Mouse (Mus musculus): ENCODE results near the gene Tnk2. TPM values are rescaled to one million over a fixed set of nuclear protein-coding genes. Genes with fewer than 3 reads are reported as not detected.

Tnk2 gene
- total RNA-seq, 2 experiments from 2014 or later, result 84.7 to 99.6 TPM

DNA sequence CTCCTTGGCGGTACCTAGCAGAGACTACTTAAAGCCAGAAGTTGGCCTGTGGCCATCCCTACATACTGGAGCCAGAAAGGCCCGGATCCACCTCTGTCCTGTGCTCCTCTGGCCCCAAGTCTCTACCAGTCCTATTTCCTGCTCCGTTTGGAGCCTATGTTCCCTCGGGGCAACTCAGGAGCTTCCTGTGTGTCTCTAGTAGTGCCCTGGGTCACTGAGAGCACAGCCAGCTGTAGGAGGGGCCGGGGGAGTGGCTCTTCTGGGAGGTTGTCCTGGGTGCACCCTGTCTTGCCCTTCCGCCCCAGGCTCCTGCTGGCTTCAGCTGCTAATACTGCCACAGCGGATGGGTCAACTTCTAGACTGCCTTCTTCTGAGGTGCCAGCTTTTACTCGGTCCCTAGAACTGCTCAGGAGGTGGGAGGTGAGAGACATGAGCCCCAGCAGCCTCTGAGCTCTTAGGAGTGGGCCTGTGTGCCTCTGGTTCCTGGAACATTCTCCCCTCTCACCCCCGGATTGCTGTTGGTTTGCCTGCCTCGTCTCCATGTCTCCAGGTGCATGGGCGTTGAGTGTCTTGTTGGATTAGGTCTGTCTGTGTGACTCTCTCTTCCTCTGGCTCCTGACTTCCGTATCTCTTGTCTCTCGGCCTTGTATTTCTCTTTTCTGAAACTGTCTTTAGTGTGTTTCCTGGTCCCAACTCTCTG lies 29.3 kb downstream of the Tnk2 start:
- DNase-seq, result no peak
- intact Hi-C loops (cut with DNase I), result no loop called here

- DNase-seq, result no peak
- intact Hi-C loops (cut with DNase I), result no loop called here
Observed at GRCm38 (mm10) chr16:32674121-32674740, 30.6 kb downstream of the Tnk2 start.

- intact Hi-C loops (cut with DNase I), result no loop called here
- DNase-seq, result no peak
Observed at GRCm38 (mm10) chr16:32677040-32677700, 33.5 kb downstream of the Tnk2 start.

GRCm38 (mm10) chr16:32677903-32678302 lies 34.2 kb downstream of the Tnk2 start:
- intact Hi-C loops (cut with DNase I), result no loop called here

GRCm38 (mm10) chr16:32678812-32679211 lies 35.1 kb downstream of the Tnk2 start:
- DNase-seq, result no peak
- intact Hi-C loops (cut with DNase I), result no loop called here

More at GRCm38 (mm10) chr16:32677903-32678302, 34.2 kb downstream of the Tnk2 start:
- no peak for DNase-seq

DNA sequence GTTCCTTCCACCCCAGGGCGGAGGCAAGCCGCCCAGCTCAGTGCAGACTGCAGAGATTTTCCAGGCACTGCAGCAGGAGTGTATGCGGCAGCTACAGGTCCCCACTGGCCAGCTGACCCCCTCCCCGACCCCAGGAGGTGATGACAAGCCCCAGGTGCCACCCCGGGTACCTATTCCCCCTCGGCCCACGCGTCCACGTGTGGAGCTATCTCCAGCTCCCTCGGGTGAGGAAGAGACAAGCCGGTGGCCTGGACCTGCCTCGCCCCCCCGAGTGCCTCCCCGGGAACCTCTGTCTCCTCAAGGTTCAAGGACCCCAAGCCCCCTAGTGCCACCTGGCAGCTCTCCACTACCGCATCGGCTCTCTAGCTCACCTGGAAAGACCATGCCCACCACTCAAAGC lies 36.3 kb downstream of the Tnk2 start:
- intact Hi-C loops (cut with DNase I), result no loop called here
- no peak for DNase-seq

DNA sequence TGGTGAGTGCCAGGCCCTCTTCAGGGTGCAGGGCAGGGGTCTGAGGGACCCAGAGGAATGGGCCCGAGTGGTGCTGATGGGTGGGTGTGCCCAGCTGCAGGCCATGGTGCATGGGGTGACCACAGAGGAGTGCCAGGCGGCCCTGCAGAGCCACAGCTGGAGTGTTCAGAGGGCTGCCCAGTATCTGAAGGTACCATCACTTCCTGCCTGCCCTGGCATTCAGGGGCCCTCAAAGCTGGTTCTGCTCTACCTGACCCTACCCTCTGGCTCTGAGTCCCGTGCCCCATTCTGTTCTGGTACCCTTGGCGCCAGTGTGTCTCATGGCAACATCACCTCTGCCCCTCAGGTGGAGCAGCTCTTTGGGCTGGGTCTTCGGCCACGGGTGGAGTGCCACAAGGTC lies 37.1 kb downstream of the Tnk2 start:
- no peak for DNase-seq
- intact Hi-C loops (cut with DNase I), result no loop called here

DNA sequence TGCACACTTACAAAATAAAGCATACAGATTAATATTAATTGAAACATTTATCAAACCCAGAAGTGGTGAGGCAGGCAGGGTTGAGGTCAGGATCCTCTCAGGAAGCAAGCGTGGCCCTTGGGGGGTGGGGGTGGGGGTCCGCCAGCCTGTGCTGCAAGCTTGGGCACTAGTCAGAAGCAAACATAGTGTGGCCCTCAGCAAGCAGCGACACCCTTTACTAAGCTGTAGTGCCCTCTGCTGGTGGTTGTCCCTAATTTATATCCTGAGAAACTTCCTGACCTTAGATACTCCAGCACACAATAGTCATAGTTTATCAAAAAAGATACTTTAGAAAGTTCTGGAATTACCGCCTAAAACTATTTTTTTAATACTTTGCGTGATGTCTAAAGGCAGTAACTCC lies 38.5 kb downstream of the Tnk2 start:
- DNase-seq, result peak; percentile 77
- intact Hi-C loops (cut with DNase I), result loop anchor here (2.0 kb wide), 1 partner anchor 21 kb away; no protein-coding TSS in a partner anchor

DNA sequence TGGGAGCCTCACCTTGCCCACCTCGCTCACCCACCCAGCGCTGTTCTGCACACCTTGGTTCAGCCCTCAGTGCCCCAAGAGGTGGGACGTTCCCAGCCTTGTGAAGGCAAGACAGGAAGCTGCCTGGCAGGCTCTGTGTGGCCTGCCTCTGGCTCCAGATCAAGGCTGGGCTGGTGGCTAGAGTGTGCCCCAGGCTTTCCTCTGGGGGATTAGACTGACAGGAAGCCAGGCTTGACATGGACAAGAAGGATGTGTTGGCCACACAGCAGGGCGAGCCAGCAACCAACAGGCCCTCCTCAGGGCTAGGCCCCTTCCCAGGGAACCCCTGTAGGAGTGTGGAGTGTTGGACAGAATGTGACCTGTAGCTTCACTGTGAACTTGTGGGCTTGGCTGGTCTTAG lies 39.2 kb downstream of the Tnk2 start:
- intact Hi-C loops (cut with DNase I), result loop anchor here (2.0 kb wide), 1 partner anchor 22 kb away; no protein-coding TSS in a partner anchor

GRCm38 (mm10) chr16:32683343-32683742 lies 39.7 kb downstream of the Tnk2 start:
- intact Hi-C loops (cut with DNase I), result loop anchor here (2.0 kb wide), 1 partner anchor 23 kb away; no protein-coding TSS in a partner anchor
- DNase-seq, result no peak

More for the DNA sequence above, 39.2 kb downstream of the Tnk2 start:
- no peak for DNase-seq

GRCm38 (mm10) chr16:32685405-32685804 lies 41.7 kb downstream of the Tnk2 start:
- DNase-seq, result no peak
- intact Hi-C loops (cut with DNase I), result loop anchor here (5.0 kb wide), 1 partner anchor 48 kb away; no protein-coding TSS in a partner anchor

- DNase-seq, result no peak
Observed at GRCm38 (mm10) chr16:32685998-32686397, 42.3 kb downstream of the Tnk2 start.

GRCm38 (mm10) chr16:32687221-32687620 lies 43.5 kb downstream of the Tnk2 start:
- no peak for DNase-seq
- intact Hi-C loops (cut with DNase I), result loop anchor here (5.0 kb wide), 1 partner anchor 50 kb away; no protein-coding TSS in a partner anchor

More at GRCm38 (mm10) chr16:32685998-32686397, 42.3 kb downstream of the Tnk2 start:
- intact Hi-C loops (cut with DNase I), result loop anchor here (5.0 kb wide), 1 partner anchor 49 kb away; no protein-coding TSS in a partner anchor

DNA sequence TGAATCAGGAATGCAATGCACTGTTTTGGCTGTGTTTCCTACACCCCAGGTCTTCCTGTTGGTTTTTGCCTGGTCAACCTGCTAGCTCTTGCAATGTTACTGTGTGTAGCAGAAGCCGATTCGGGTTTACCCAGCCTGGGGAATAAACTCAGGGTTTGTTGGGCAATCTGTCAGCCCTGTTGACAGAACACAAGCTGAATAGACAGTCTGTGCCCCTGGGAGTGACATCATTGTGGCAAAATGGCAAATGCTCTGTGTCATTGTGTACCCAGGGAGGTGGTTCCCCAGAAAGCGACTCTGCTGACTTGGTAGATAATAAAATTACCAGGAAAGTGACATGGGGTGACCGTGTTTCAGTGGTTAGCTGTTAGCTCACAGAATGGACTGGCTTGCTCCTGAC lies 45.1 kb downstream of the Tnk2 start:
- intact Hi-C loops (cut with DNase I), result loop anchor here (5.0 kb wide), 1 partner anchor 51 kb away; no protein-coding TSS in a partner anchor
- DNase-seq, result no peak

GRCm38 (mm10) chr16:32689501-32689900 lies 45.8 kb downstream of the Tnk2 start:
- intact Hi-C loops (cut with DNase I), result loop anchor here (5.0 kb wide), 1 partner anchor 52 kb away; no protein-coding TSS in a partner anchor
- DNase-seq, result peak; percentile 75

DNA sequence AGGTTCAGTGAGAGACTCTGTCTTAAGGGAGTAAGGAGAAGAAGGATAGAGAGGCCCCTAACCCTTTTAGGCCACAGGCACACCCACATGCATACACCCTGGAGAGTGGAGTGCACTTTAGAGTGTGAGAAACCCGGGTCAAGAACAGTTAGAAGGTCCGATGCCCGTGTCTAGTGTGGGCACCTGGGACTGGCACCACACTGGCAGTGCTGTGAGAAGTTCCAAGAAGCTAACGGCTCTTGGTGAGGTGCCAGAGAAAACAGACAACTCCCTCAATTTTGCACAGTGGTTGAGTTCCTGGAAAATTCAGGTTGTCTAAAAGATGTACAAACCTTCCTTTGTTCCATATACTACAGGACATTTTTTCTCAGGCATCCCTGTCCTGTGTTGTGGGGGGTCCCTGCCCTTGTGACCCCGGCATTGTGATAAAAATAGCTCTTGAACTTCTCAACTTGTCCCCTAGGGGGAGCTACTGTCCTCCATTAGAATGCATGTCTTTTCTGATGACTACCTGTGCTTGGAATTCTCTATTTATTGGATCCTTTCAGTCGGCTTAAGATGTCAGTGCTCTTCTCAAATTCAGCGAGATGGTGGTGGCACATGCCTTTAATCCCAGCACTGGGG lies 53.3 kb downstream of the Tnk2 start:
- intact Hi-C loops (cut with DNase I), result no loop called here

GRCm38 (mm10) chr16:32697665-32698446 lies 54.2 kb downstream of the Tnk2 start:
- no peak for DNase-seq
- intact Hi-C loops (cut with DNase I), result no loop called here

More for the DNA sequence above, 53.3 kb downstream of the Tnk2 start:
- no peak for DNase-seq

- intact Hi-C loops (cut with DNase I), result no loop called here
- DNase-seq, result no peak
Observed at GRCm38 (mm10) chr16:32698550-32698949, 54.9 kb downstream of the Tnk2 start.

DNA sequence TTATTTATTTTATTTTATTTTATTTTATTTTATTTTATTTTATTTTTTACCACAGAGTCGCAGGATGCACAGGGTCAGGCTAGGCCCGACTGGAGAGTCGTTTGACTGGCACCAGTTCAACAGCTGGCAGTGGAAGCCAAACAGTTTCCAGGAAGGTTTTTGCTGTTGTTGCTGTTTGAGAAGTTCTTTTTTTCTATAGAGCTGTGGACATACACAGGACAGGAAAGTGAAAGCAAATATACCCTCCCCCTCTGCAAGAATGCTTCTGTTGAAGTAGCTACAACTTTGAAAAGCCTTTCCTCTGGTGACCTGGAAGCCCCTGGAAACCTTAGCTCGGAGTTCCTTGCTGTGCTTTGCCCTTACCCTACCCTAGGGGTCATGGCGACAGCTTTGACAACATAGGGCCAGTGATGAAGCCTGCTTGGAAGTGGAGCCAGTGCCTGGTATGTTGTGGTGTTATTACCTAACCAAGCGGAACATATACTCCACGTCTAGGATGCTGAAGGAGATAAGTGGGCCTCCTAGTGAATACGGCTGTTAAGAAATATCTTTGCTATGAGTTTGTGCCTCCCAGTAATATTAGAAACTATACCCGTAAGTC lies 59.7 kb downstream of the Tnk2 start:
- intact Hi-C loops (cut with DNase I), result no loop called here
- no peak for DNase-seq

GRCm38 (mm10) chr16:32705606-32706005 lies 61.9 kb downstream of the Tnk2 start:
- DNase-seq, result no peak
- intact Hi-C loops (cut with DNase I), result no loop called here

Data from left cerebral cortex, postnatal 4 days (tissue).